Mouse (Mus musculus) MEL (cell line): ENCODE measurements around the gene Krt84. TPM values are rescaled to one million over a fixed set of nuclear protein-coding genes. Genes with fewer than 3 reads are reported as not detected.

Experiments used
- DNase-seq: peaks from one replicate; pipeline ENCODE4 v3.0.0; 2011; ENCODE audit warnings: low read depth, low spot score
- H3K27ac ChIP-seq: 2 replicates; pipeline ENCODE4 v1.5.1; 2012; ENCODE audit warnings: low read depth, mild to moderate bottlenecking, control low read depth, low read length, moderate library complexity; ENCODE audit not compliant: control insufficient read depth
- H3K27me3 ChIP-seq, 2 experiments: fragments of 150-350 bp in 1 of 2; sonication (generic) in 1 of 2; 2 replicates each; pipeline ENCODE4 v1.6.1; 2012; ENCODE audit warnings: low read length in 2 of 2, mild to moderate bottlenecking in 2 of 2, improper control_type of control experiment in 1 of 2, moderate library complexity in 1 of 2; ENCODE audit not compliant: insufficient read depth in 2 of 2, control insufficient read depth in 1 of 2
- H3K36me3 ChIP-seq, 2 experiments: 2 replicates each; pipeline ENCODE4 v1.6.1; 2012 to 2014; ENCODE audit warnings: low read length in 2 of 2, improper control_type of control experiment in 1 of 2, inconsistent platforms in 1 of 2, mild to moderate bottlenecking in 1 of 2; ENCODE audit not compliant: insufficient read depth in 2 of 2, control insufficient read depth in 1 of 2
- H3K4me1 ChIP-seq, 2 experiments: fragments of 150-350 bp in 1 of 2; sonication (generic) in 1 of 2; 2 replicates each; pipeline ENCODE4 v1.6.1; 2012; ENCODE audit warnings: low read length in 2 of 2, improper control_type of control experiment in 1 of 2, mild to moderate bottlenecking in 1 of 2; ENCODE audit not compliant: insufficient read depth in 2 of 2, control insufficient read depth in 1 of 2
- H3K4me3 ChIP-seq, 2 experiments: fragments of 150-350 bp in 1 of 2; sonication (generic) in 1 of 2; 2 replicates each; pipeline ENCODE4 v1.5.1; 2012; ENCODE audit warnings: low read depth in 2 of 2, low read length in 2 of 2, mild to moderate bottlenecking in 2 of 2, moderate library complexity in 2 of 2, control low read depth in 1 of 2, improper control_type of control experiment in 1 of 2; ENCODE audit not compliant: control insufficient read depth in 1 of 2, insufficient read depth in 1 of 2
- H3K79me2 ChIP-seq: 2 replicates; pipeline ENCODE4 v1.6.1; 2012; ENCODE audit warnings: mild to moderate bottlenecking, low read length, moderate library complexity; ENCODE audit not compliant: control insufficient read depth, poor library complexity, insufficient read depth
- H3K9ac ChIP-seq: 2 replicates; pipeline ENCODE4 v1.6.1; 2012; ENCODE audit warnings: low read depth, mild to moderate bottlenecking, control low read depth, low read length, moderate library complexity; ENCODE audit not compliant: control insufficient read depth, poor library complexity, severe bottlenecking
- H3K9me3 ChIP-seq: fragments of 150-350 bp; sonication (generic); replicated peaks from 2 replicates; pipeline ENCODE4 v1.6.1; 2012; ENCODE audit warnings: mild to moderate bottlenecking, low read length, improper control_type of control experiment, moderate library complexity; ENCODE audit not compliant: insufficient read depth
- BHLHE40 ChIP-seq: IDR thresholded peaks from 2 replicates; pipeline ENCODE4 v1.6.1; 2012; ENCODE audit warnings: low read depth, mild to moderate bottlenecking, inconsistent platforms, low read length, improper control_type of control experiment, borderline replicate concordance
- CHD1 ChIP-seq: IDR thresholded peaks from 2 replicates; pipeline ENCODE4 v1.6.1; 2012; ENCODE audit warnings: low read depth, mild to moderate bottlenecking, inconsistent platforms, low read length, improper control_type of control experiment
- CTCF ChIP-seq, 3 experiments: IDR thresholded peaks in 2 of 3; conservative IDR thresholded peaks in 1 of 3; 2 replicates each; pipeline ENCODE4 v1.5.1; 2011 to 2012; ENCODE audit warnings: low read length in 3 of 3, low read depth in 2 of 3, mild to moderate bottlenecking in 2 of 3, improper control_type of control experiment in 1 of 3, inconsistent platforms in 1 of 3, mixed read lengths in 1 of 3, moderate library complexity in 1 of 3; ENCODE audit not compliant: control insufficient read depth in 1 of 3, insufficient read depth in 1 of 3, poor library complexity in 1 of 3, severe bottlenecking in 1 of 3
- E2F4 ChIP-seq: IDR thresholded peaks from 2 replicates; pipeline ENCODE4 v1.6.1; 2011; ENCODE audit warnings: low read depth, low read length, improper control_type of control experiment, borderline replicate concordance
- ELF1 ChIP-seq: IDR thresholded peaks from 2 replicates; pipeline ENCODE4 v1.6.1; 2014; ENCODE audit warnings: low read depth, mild to moderate bottlenecking, inconsistent platforms, low read length, improper control_type of control experiment, moderate library complexity
- EP300 ChIP-seq, 2 experiments: IDR thresholded peaks; 2 replicates each; pipeline ENCODE4 v1.6.1; 2011; ENCODE audit warnings: improper control_type of control experiment in 2 of 2, low read length in 2 of 2, low read depth in 1 of 2, mild to moderate bottlenecking in 1 of 2
- ETS1 ChIP-seq: IDR thresholded peaks from 2 replicates; pipeline ENCODE4 v1.6.1; 2012; ENCODE audit warnings: low read depth, mild to moderate bottlenecking, inconsistent platforms, low read length, improper control_type of control experiment, moderate library complexity
- MXI1 ChIP-seq: IDR thresholded peaks from 2 replicates; pipeline ENCODE4 v1.6.1; 2011; ENCODE audit warnings: mild to moderate bottlenecking, low read depth, low read length, improper control_type of control experiment
- MYB ChIP-seq: IDR thresholded peaks from 2 replicates; pipeline ENCODE4 v1.6.1; 2011; ENCODE audit warnings: mild to moderate bottlenecking, low read depth, low read length, improper control_type of control experiment
- NELFE ChIP-seq: IDR thresholded peaks from 2 replicates; pipeline ENCODE4 v1.6.1; 2011; ENCODE audit warnings: low read depth, low read length, improper control_type of control experiment
- RAD21 ChIP-seq: IDR thresholded peaks from 2 replicates; pipeline ENCODE4 v1.6.1; 2011; ENCODE audit warnings: mild to moderate bottlenecking, low read depth, low read length, improper control_type of control experiment
- RCOR1 ChIP-seq: IDR thresholded peaks from 2 replicates; pipeline ENCODE4 v1.6.1; 2012; ENCODE audit warnings: low read depth, mild to moderate bottlenecking, inconsistent platforms, low read length, improper control_type of control experiment
- SMC3 ChIP-seq: IDR thresholded peaks from 2 replicates; pipeline ENCODE4 v1.6.1; 2011; ENCODE audit warnings: low read depth, low read length, improper control_type of control experiment
- TAL1 ChIP-seq: IDR thresholded peaks from 2 replicates; pipeline ENCODE4 v1.6.1; 2012; ENCODE audit warnings: mild to moderate bottlenecking, inconsistent platforms, low read length, moderate library complexity, mixed read lengths
- UBTF ChIP-seq: IDR thresholded peaks from 2 replicates; pipeline ENCODE4 v1.6.1; 2012; ENCODE audit warnings: low read depth, mild to moderate bottlenecking, inconsistent platforms, low read length, improper control_type of control experiment, moderate library complexity, borderline replicate concordance; ENCODE audit not compliant: insufficient read depth
- USF1 ChIP-seq: IDR thresholded peaks from 2 replicates; pipeline ENCODE4 v1.6.1; 2014; ENCODE audit warnings: low read depth, mild to moderate bottlenecking, inconsistent platforms, low read length, improper control_type of control experiment, moderate library complexity
- USF2 ChIP-seq, 2 experiments: IDR thresholded peaks; 2 replicates each; pipeline ENCODE4 v1.6.1; 2011 to 2012; ENCODE audit warnings: improper control_type of control experiment in 2 of 2, low read length in 2 of 2, borderline replicate concordance in 1 of 2, inconsistent platforms in 1 of 2, low read depth in 1 of 2, mild to moderate bottlenecking in 1 of 2; ENCODE audit not compliant: insufficient read depth in 1 of 2
- ZKSCAN1 ChIP-seq: IDR thresholded peaks from 2 replicates; pipeline ENCODE4 v1.6.1; 2012; ENCODE audit warnings: low read depth, mild to moderate bottlenecking, inconsistent platforms, low read length, improper control_type of control experiment, moderate library complexity
- polyA plus RNA-seq, 2 experiments: library from polyadenylated mRNA; stranded (reverse) in 1 of 2; unstranded in 1 of 2; fragments of >175 nt in 1 of 2; fragments of >200 nt in 1 of 2; gene quantifications; 2 replicates each; pipeline versions ENCODE4 v1.2.1 to v1.2.4; 2012; ENCODE audit warnings: low replicate concordance in 2 of 2, low read depth in 1 of 2; ENCODE audit not compliant: insufficient read length in 2 of 2, insufficient read depth in 1 of 2, missing spikeins in 1 of 2
- total RNA-seq: library from RNA; depleted of rRNA; stranded (reverse); fragments of 300-350 nt; gene quantifications from 2 replicates; pipeline ENCODE4 v1.2.3, GENCODE M21; 2012

The Krt84 gene
- total and polyA plus RNA-seq, 3 experiments, result not detected

GRCm38 (mm10) chr15:101497181-101497580 lies 35.4 kb downstream of the Krt84 start:
- DNase-seq, result no peak
- no peaks in the 10 kb centered on the region for H3K79me2 ChIP-seq
- H3K36me3 ChIP-seq, result no peaks in the 10 kb centered on the region
- no peak overlapping the region for H3K27ac ChIP-seq
- no peaks in the 10 kb centered on the region for H3K4me1 ChIP-seq
- H3K9ac ChIP-seq, result no peak overlapping the region
- no peaks in the 10 kb centered on the region for H3K9me3 ChIP-seq
- H3K27me3 ChIP-seq, result no peaks in the 10 kb centered on the region; a peak in 1 of 4 replicates
- H3K4me3 ChIP-seq, result no peak overlapping the region
- 0 out of 2 replicates have a peak, but pooled peaks have one; percentile 2 for TF ChIP-seq RAD21
- no peak for TF ChIP-seq NELFE
- TF ChIP-seq MYB, result no peak
- TF ChIP-seq TAL1, result no peak
- no peak for TF ChIP-seq CHD1
- no peak for TF ChIP-seq USF1
- TF ChIP-seq ETS1, result no peak
- TF ChIP-seq RCOR1, result no peak
- TF ChIP-seq CTCF (IDR thresholded peaks at IDR 0.05 in 2 of 3, conservative IDR thresholded peaks at IDR 0.05 in 1 of 3; ENCODE audit: control insufficient read depth in 1 of 3, insufficient read depth in 1 of 3, low read depth in 2 of 3, low read length in 3 of 3, poor library complexity in 1 of 3, severe bottlenecking in 1 of 3), result peak; percentile 26 to 47 (median 37)
- TF ChIP-seq SMC3, result peak; percentile 38
- no peak for TF ChIP-seq UBTF
- no peak for TF ChIP-seq BHLHE40

- no peak for TF ChIP-seq TAL1
- no peak for TF ChIP-seq CTCF (IDR thresholded peaks at IDR 0.05 in 2 of 3, conservative IDR thresholded peaks at IDR 0.05 in 1 of 3; ENCODE audit: control insufficient read depth in 1 of 3, insufficient read depth in 1 of 3, low read depth in 2 of 3, low read length in 3 of 3, poor library complexity in 1 of 3, severe bottlenecking in 1 of 3)
These were observed 37.4 kb downstream of the Krt84 start for GRCm38 (mm10) chr15:101495266-101495665.

GRCm38 (mm10) chr15:101494203-101494602 lies 38.4 kb downstream of the Krt84 start:
- Histone ChIP-seq H3K4me1 (no peaks in the 10 kb centered on the region), H3K27ac (no peak overlapping the region), H3K4me3 (no peak overlapping the region), H3K9me3 (no peaks in the 10 kb centered on the region), H3K9ac (no peak overlapping the region), H3K27me3 (no peaks in the 10 kb centered on the region), H3K79me2 (no peaks in the 10 kb centered on the region), H3K36me3 (no peaks in the 10 kb centered on the region)
- DNase-seq, result no peak
- TF ChIP-seq MXI1 (no peak), UBTF (no peak), RAD21 (no peak), ZKSCAN1 (no peak), ELF1 (no peak), CHD1 (no peak), NELFE (no peak), EP300 (IDR thresholded peaks at IDR 0.05; ENCODE audit: low read depth in 1 of 2, low read length in 2 of 2) (no peak), E2F4 (no peak), ETS1 (no peak), MYB (no peak), USF2 (IDR thresholded peaks at IDR 0.05; ENCODE audit: borderline replicate concordance in 1 of 2, insufficient read depth in 1 of 2, low read depth in 1 of 2, low read length in 2 of 2) (no peak)

More at GRCm38 (mm10) chr15:101495266-101495665, 37.4 kb downstream of the Krt84 start:
- Histone ChIP-seq H3K79me2 (no peaks in the 10 kb centered on the region), H3K4me3 (no peak overlapping the region), H3K9ac (no peak overlapping the region), H3K27me3 (no peaks in the 10 kb centered on the region), H3K9me3 (no peaks in the 10 kb centered on the region), H3K27ac (no peak overlapping the region), H3K4me1 (no peaks in the 10 kb centered on the region), H3K36me3 (no peaks in the 10 kb centered on the region)
- no peak for DNase-seq
